In genomic region chr3:159840002-159840816, GRCm38 (mm10) we compare ENCODE assay signal across 8 mouse cellular contexts. TPM values are rescaled to one million over a fixed set of nuclear protein-coding genes. Genes with fewer than 3 reads are reported as not detected.
DNase-seq lines count a peak whose midpoint lies in the region; ATAC-seq lines count a peak whose summit lies in the region.

No protein-coding gene starts in this region.

- no peaks in the 10 kb centered on the region for H3K4me1 ChIP-seq in hindbrain, embryonic 11.5 days (replicated peaks; ENCODE audit: control insufficient read depth, insufficient read depth, low read length)
- peaks cover 7% of the 10 kb centered on the region for H3K4me1 ChIP-seq in lung, embryonic 15.5 days

- under 1% methylated on average over 27 of the region's 27 CpGs for WGBS in hindbrain, embryonic 11.5 days
- under 1% methylated on average over 27 of the region's 27 CpGs for WGBS in lung, embryonic 15.5 days

- H3K4me3 ChIP-seq in hindbrain, embryonic 11.5 days (ENCODE audit: low read depth, low read length) = peak overlapping the region; percentile 57
- peak overlapping the region; percentile 77 for H3K4me3 ChIP-seq in lung, embryonic 15.5 days

- peak; percentile 39 for ATAC-seq in frontal cortex, adult (ENCODE audit: low TSS enrichment)
- ATAC-seq in hindbrain, embryonic 11.5 days (ENCODE audit: low FRiP score) = peak; percentile 77
- ATAC-seq in lung, embryonic 15.5 days (ENCODE audit: borderline replicate concordance, extremely low read depth, low FRiP score, low TSS enrichment) = peak; percentile 76
- peak; percentile 38 for ATAC-seq in neutrophil, adult 5-6 weeks (ENCODE audit: extremely low read depth, insufficient number of reproducible peaks, low FRiP score, poor library complexity, severe bottlenecking)

- no peaks in the 10 kb centered on the region; the same call in 1 of the 2 replicates for H3K27me3 ChIP-seq in hindbrain, embryonic 11.5 days (ENCODE audit: control insufficient read depth, insufficient read depth, low read length)
- no peaks in the 10 kb centered on the region for H3K27me3 ChIP-seq in lung, embryonic 15.5 days

- H3K36me3 ChIP-seq in hindbrain, embryonic 11.5 days (ENCODE audit: control insufficient read depth, insufficient read depth, low read length) = no peaks in the 10 kb centered on the region
- no peaks in the 10 kb centered on the region for H3K36me3 ChIP-seq in lung, embryonic 15.5 days

- peak; percentile 62 for DNase-seq in ES-CJ7 (ENCODE audit: low read depth, low spot score)
- peak; percentile 36 for DNase-seq in c-Kit-positive CD71-negative TER-119-negative erythroid progenitor cells, embryonic 14.5 days (ENCODE audit: low read depth)
- DNase-seq in hindbrain, embryonic 11.5 days (ENCODE audit: low spot score) = peak; percentile 74
- peak; percentile 16 for DNase-seq in layer of hippocampus, adult 9-10 months (ENCODE audit: low spot score)
- DNase-seq in thymus, postnatal 36 days = peak; percentile 43 to 46

- H3K27ac ChIP-seq in hindbrain, embryonic 11.5 days (ENCODE audit: low read depth, low read length) = peak overlapping the region; percentile 67
- peak overlapping the region; percentile 92 for H3K27ac ChIP-seq in lung, embryonic 15.5 days

- peak overlapping the region; percentile 54 for H3K4me2 ChIP-seq in hindbrain, embryonic 11.5 days (replicated peaks; ENCODE audit: low read depth, low read length)
- peak overlapping the region; percentile 80 for H3K4me2 ChIP-seq in lung, embryonic 15.5 days

- peak overlapping the region; percentile 70 for H3K9ac ChIP-seq in hindbrain, embryonic 11.5 days (ENCODE audit: low read depth, low read length)
- peak overlapping the region; percentile 73 for H3K9ac ChIP-seq in lung, embryonic 15.5 days

- no peaks in the 10 kb centered on the region for H3K9me3 ChIP-seq in hindbrain, embryonic 11.5 days (ENCODE audit: control insufficient read depth, low read length)
- H3K9me3 ChIP-seq in lung, embryonic 15.5 days = no peaks in the 10 kb centered on the region

RNA-seq across cellular contexts. Expression of gene Wls, which starts 0.7 kb away (rescaled TPM):
- polyA plus RNA-seq in hindbrain, embryonic 11.5 days (2014; fragmentation: Nextera tagmentation; extraction: Ambion mirVana) = 158 and 160 TPM in 2 replicates
- 162 and 170 TPM in 2 replicates for polyA plus RNA-seq in lung, embryonic 15.5 days (2015; fragmentation: Nextera tagmentation; extraction: Ambion mirVana)
- total RNA-seq in neutrophil, adult 5-6 weeks (2017) = 17.2 and 17.9 TPM in 2 replicates

Comparison
In these comparisons a context has a peak if more than half of its experiments do, and no peak if none do; other contexts are left out.
1. Peak in every context shown above with its lines: DNase-seq, ATAC-seq, H3K4me3 ChIP-seq and H3K27ac ChIP-seq.
2. DNase-seq: peak in every context shown above with its lines; median percentile 74 in hindbrain, embryonic 11.5 days; 62 in ES-CJ7; 44 in thymus, postnatal 36 days; 36 in c-Kit-positive CD71-negative TER-119-negative erythroid progenitor cells, embryonic 14.5 days; 16 in layer of hippocampus, adult 9-10 months.